Mouse (Mus musculus) NIH3T3 (cell line): ENCODE measurements at regions not wholly inside any gene's neighbourhood (a gene's known extent, or its start where the extent isn't known, plus 50 kb on each side); places are given as distances from the start of the nearest gene placed in this dataset.
A peak's percentile ranks its signal among the peaks of the same experiment; 100 is the strongest.
"Not testable (repeated sequence)": the region's sequence is repeated elsewhere in the genome, so short reads cannot be mapped to it uniquely, and the experiment has no call there.

ENCODE experiments used
- DNase-seq: peaks from one replicate; pipeline ENCODE4 v3.0.0-alpha.2; 2012; ENCODE audit warnings: low read depth

- no peak for DNase-seq
Measured at GRCm38 (mm10) chr1:4570730-4571129, 237.0 kb upstream of the Gm37988 start.

GRCm38 (mm10) chr1:4571299-4572202 lies 236.1 kb upstream of the Gm37988 start:
- no peak for DNase-seq

- no peak for DNase-seq
Measured at GRCm38 (mm10) chr1:4572311-4572710, 235.4 kb upstream of the Gm37988 start.

- DNase-seq, result no peak
Measured at GRCm38 (mm10) chr1:4574101-4574500, 233.6 kb upstream of the Gm37988 start.

- no peak for DNase-seq
Measured at GRCm38 (mm10) chr1:4576957-4577356, 230.7 kb upstream of the Gm37988 start.

- no peak for DNase-seq
Measured at GRCm38 (mm10) chr1:4582534-4582933, 225.2 kb upstream of the Gm37988 start.

GRCm38 (mm10) chr1:4597856-4598255 lies 209.8 kb upstream of the Gm37988 start:
- DNase-seq, result no peak

GRCm38 (mm10) chr1:4598425-4598824 lies 209.3 kb upstream of the Gm37988 start:
- DNase-seq, result no peak

GRCm38 (mm10) chr1:4602386-4602785 lies 205.3 kb upstream of the Gm37988 start:
- DNase-seq, result peak; percentile 19

GRCm38 (mm10) chr1:4608824-4609223 lies 198.9 kb upstream of the Gm37988 start:
- no peak for DNase-seq

GRCm38 (mm10) chr1:4613305-4613704 lies 194.4 kb upstream of the Gm37988 start:
- no peak for DNase-seq

- no peak for DNase-seq
Measured at GRCm38 (mm10) chr1:4615286-4615685, 192.4 kb upstream of the Gm37988 start.

GRCm38 (mm10) chr1:4617479-4617878 lies 190.2 kb upstream of the Gm37988 start:
- DNase-seq, result no peak

GRCm38 (mm10) chr1:4622408-4622807 lies 185.3 kb upstream of the Gm37988 start:
- DNase-seq, result peak; percentile 7

GRCm38 (mm10) chr1:4623268-4623667 lies 184.4 kb upstream of the Gm37988 start:
- DNase-seq, result no peak

GRCm38 (mm10) chr1:4653937-4654336 lies 153.8 kb upstream of the Gm37988 start:
- no peak for DNase-seq

- no peak for DNase-seq
Measured at GRCm38 (mm10) chr1:4655252-4655651, 152.4 kb upstream of the Gm37988 start.

GRCm38 (mm10) chr1:4656883-4657282 lies 150.8 kb upstream of the Gm37988 start:
- no peak for DNase-seq

GRCm38 (mm10) chr1:4660081-4660480 lies 147.6 kb upstream of the Gm37988 start:
- DNase-seq, result not testable (repeated sequence)

- not testable (repeated sequence) for DNase-seq
Measured at GRCm38 (mm10) chr1:4660616-4661015, 147.1 kb upstream of the Gm37988 start.

GRCm38 (mm10) chr1:4661761-4662160 lies 145.9 kb upstream of the Gm37988 start:
- DNase-seq, result no peak

GRCm38 (mm10) chr1:4669732-4670131 lies 138.0 kb upstream of the Gm37988 start:
- DNase-seq, result no peak

- peak; percentile 7 for DNase-seq
Measured at GRCm38 (mm10) chr1:4671237-4672019, 136.3 kb upstream of the Gm37988 start.
